In the genomic region with DNA sequence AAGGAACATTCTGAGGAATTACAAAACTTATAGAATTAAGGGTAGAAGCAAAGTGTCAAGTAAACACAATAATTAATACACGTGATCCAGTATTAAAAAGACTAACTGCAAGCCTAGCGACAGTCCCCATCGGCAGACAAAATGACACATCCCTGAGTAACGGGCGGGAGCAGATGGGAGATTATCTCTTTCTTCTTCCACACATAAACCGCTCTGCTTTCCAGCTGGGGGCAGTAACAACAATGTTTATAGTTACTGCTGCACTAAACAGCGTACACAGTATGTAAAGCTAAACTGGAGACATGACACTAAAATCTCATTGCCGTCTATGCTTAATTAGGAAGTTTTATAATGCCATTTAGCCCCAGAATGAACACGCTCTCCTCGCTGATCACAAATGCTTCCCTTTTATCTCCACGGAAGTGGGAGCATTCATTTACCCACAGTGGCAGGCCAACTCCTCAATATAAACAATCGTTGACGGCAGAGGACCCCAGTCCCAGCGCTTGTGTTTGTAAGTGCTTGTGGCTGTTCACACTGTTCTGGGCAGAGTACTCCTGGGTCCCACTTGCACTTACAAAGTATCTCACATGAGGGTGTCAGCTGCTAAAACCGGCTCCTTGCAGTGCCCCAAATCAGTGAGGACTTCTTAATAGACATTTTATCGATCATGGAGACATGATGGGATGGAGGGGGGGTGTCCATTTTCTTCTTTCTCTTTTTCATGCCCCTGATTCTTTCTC, we compare ENCODE assay signal across 11 mouse cellular contexts. TPM values are rescaled to one million over a fixed set of nuclear protein-coding genes. Genes with fewer than 3 reads are reported as not detected.
DNase-seq lines count a peak whose midpoint lies in the region; ATAC-seq and TF ChIP-seq lines count a peak whose summit lies in the region.
"Had no signal": no experiment of that assay in that cellular context is flagged by ENCODE, and none has a peak within 500 bp of the region (broad histone marks: within the 10 kb centered on the region; RNA-seq: fewer than 3 reads in every experiment).

No protein-coding gene starts in this region.

- no peaks in the 10 kb centered on the region for H3K27me3 ChIP-seq in heart, embryonic 13.5 days (replicated peaks)
- H3K27me3 ChIP-seq in heart, embryonic 12.5 days (replicated peaks): no peaks in the 10 kb centered on the region
- H3K27me3 ChIP-seq in hindbrain, embryonic 15.5 days: no peaks in the 10 kb centered on the region
- no peaks in the 10 kb centered on the region for H3K27me3 ChIP-seq in myocyte (ENCODE audit: control insufficient read depth, insufficient read depth, insufficient read length)

- 40% methylated on average over 16 of the region's 16 CpGs for WGBS in heart, embryonic 13.5 days
- WGBS in heart, embryonic 12.5 days: 48% methylated on average over 16 of the region's 16 CpGs
- 21% methylated on average over 16 of the region's 16 CpGs for WGBS in hindbrain, embryonic 15.5 days

- H3K4me3 ChIP-seq in heart, embryonic 13.5 days: no peak overlapping the region
- H3K4me3 ChIP-seq in heart, embryonic 12.5 days: no peak overlapping the region
- no peak overlapping the region for H3K4me3 ChIP-seq in hindbrain, embryonic 15.5 days
- no peak overlapping the region for H3K4me3 ChIP-seq in myocyte

- H3K9me3 ChIP-seq in heart, embryonic 13.5 days: no peaks in the 10 kb centered on the region
- no peaks in the 10 kb centered on the region for H3K9me3 ChIP-seq in heart, embryonic 12.5 days (replicated peaks)
- no peaks in the 10 kb centered on the region for H3K9me3 ChIP-seq in hindbrain, embryonic 15.5 days

- no peaks in the 10 kb centered on the region for H3K4me1 ChIP-seq in heart, embryonic 13.5 days
- H3K4me1 ChIP-seq in heart, embryonic 12.5 days (replicated peaks): 0 out of 2 replicates have a peak, but pooled peaks cover 3% of the 10 kb centered on the region
- peaks cover 73% of the 10 kb centered on the region for H3K4me1 ChIP-seq in hindbrain, embryonic 15.5 days (replicated peaks)

- no peak overlapping the region for H3K9ac ChIP-seq in heart, embryonic 13.5 days
- H3K9ac ChIP-seq in heart, embryonic 12.5 days: no peak overlapping the region
- peak overlapping the region; percentile 16; the same call in 1 of the 2 replicates for H3K9ac ChIP-seq in hindbrain, embryonic 15.5 days

- H3K4me2 ChIP-seq in heart, embryonic 13.5 days: peak overlapping the region; percentile 22; the same call in 1 of the 2 replicates
- no peak overlapping the region for H3K4me2 ChIP-seq in heart, embryonic 12.5 days
- peak overlapping the region; percentile 14 for H3K4me2 ChIP-seq in hindbrain, embryonic 15.5 days
- no peak overlapping the region for H3K4me2 ChIP-seq in myocyte (ENCODE audit: low read depth)

- no peaks in the 10 kb centered on the region for H3K79me2 ChIP-seq in myocyte (ENCODE audit: control insufficient read depth, insufficient read depth)

- DNase-seq in cerebellum, postnatal 14 days: peak; percentile 59 to 61
- DNase-seq in thymus, postnatal 36 days: no peak
- DNase-seq: thymus, postnatal 25 days had no signal

- H3ac ChIP-seq in myocyte (ENCODE audit: control insufficient read depth, insufficient read length): no peak overlapping the region

- H3K36me3 ChIP-seq in heart, embryonic 13.5 days: no peaks in the 10 kb centered on the region
- no peaks in the 10 kb centered on the region for H3K36me3 ChIP-seq in heart, embryonic 12.5 days
- H3K36me3 ChIP-seq in hindbrain, embryonic 15.5 days: no peaks in the 10 kb centered on the region
- H3K36me3 ChIP-seq in myocyte (ENCODE audit: control insufficient read depth, insufficient read depth): peaks cover 4% of the 10 kb centered on the region

- H3K27ac ChIP-seq in heart, embryonic 13.5 days (replicated peaks): no peak overlapping the region
- no peak overlapping the region for H3K27ac ChIP-seq in heart, embryonic 12.5 days (ENCODE audit: poor library complexity, severe bottlenecking)
- H3K27ac ChIP-seq in hindbrain, embryonic 15.5 days (replicated peaks): peak overlapping the region; percentile 87

- no peak for TF ChIP-seq POLR2A in myocyte (IDR thresholded peaks at IDR 0.05; ENCODE audit: insufficient read length, low read depth)

- ATAC-seq in heart, embryonic 13.5 days (ENCODE audit: extremely low read depth, insufficient number of reproducible peaks, low FRiP score, low TSS enrichment): no peak
- no peak for ATAC-seq in heart, embryonic 12.5 days (ENCODE audit: insufficient number of reproducible peaks, low FRiP score)
- peak; percentile 49 for ATAC-seq in hindbrain, embryonic 15.5 days (ENCODE audit: low FRiP score, low read depth)
- no peak for ATAC-seq in megakaryocyte, adult 5-6 weeks (ENCODE audit: poor library complexity, severe bottlenecking)
- no peak for ATAC-seq in activated CD4-positive, CD25-positive, alpha-beta regulatory T cell, adult 4 months

TF ChIP-seq in myocyte, 11 proteins besides CTCF, POLR2A, EP300 and RAD21:
- no peak for TF ChIP-seq CEBPB (IDR thresholded peaks at IDR 0.05; ENCODE audit: insufficient read depth, poor library complexity, severe bottlenecking)
- TF ChIP-seq MAX (IDR thresholded peaks at IDR 0.05; ENCODE audit: low read depth): no peak
- no peak for TF ChIP-seq SRF (IDR thresholded peaks at IDR 0.05; ENCODE audit: control insufficient read depth, insufficient read length, low read depth)
- TF ChIP-seq E2F4 (IDR thresholded peaks at IDR 0.05; ENCODE audit: insufficient read depth): no peak
- TF ChIP-seq MYOD1 (IDR thresholded peaks at IDR 0.05; ENCODE audit: control insufficient read depth in 1 of 3, insufficient read length in 2 of 3, low read depth in 2 of 3): peak in 2 of 3 experiments; percentile 59 to 68

RNA-seq across cellular contexts. Expression of a gene that starts 51.9 kb away (rescaled TPM):
- not detected in 2 replicates for polyA plus RNA-seq in heart, embryonic 13.5 days (2015; fragmentation: Nextera tagmentation; extraction: Ambion mirVana)
- polyA plus RNA-seq in heart, embryonic 12.5 days (2016; fragmentation: Nextera tagmentation; extraction: Ambion mirVana): not detected in 2 replicates
- not detected in 2 replicates for polyA plus RNA-seq in hindbrain, embryonic 15.5 days (2015; fragmentation: Nextera tagmentation; extraction: Ambion mirVana)
- not detected for polyA plus RNA-seq in myocyte (2012; fragmentation: generic; extraction: Trizol)
- not detected in 2 replicates for total RNA-seq in megakaryocyte, adult 5-6 weeks (2015)
- not detected in 2 replicates for total RNA-seq in megakaryocyte, adult 5-6 weeks (2017)
- not detected for polyA plus RNA-seq in activated CD4-positive, CD25-positive, alpha-beta regulatory T cell, adult 4 months (2017; shearing (Covaris generic))
- total RNA-seq: gastrocnemius, postnatal 14 days; layer of hippocampus, postnatal 14 days had no signal

Comparison
In these comparisons a context has a peak if more than half of its experiments do, and no peak if none do; other contexts are left out.
1. H3K4me2 ChIP-seq: peak in heart, embryonic 13.5 days (single experiment) and hindbrain, embryonic 15.5 days (single experiment); none in heart, embryonic 12.5 days (single experiment) and myocyte (single experiment).
2. DNase-seq: peak in cerebellum, postnatal 14 days (2 of 2); none in thymus, postnatal 36 days (0 of 2).